Mouse (Mus musculus): ENCODE measurements around the gene Plet1.

DNA sequence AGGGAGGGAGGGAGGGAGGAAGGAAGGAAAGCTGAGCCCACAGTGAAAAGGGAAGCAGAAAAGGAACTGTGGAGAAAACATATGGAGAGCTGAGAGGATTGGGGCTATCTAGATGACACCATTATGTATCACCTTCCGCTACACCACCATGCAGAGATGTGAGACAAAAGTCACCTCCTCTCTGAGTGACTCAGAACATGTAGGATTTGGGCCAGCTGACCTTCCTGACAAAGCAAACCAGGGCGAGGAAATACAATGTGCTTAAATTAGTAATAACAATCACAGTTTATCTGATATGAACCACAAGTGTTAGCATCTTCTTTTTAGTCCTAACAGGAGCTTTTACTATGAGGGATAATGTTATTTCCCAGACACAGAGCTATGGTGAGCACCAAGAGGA lies 3.2 kb downstream of the Plet1 start:
- TF ChIP-seq CTCF (IDR thresholded peaks at IDR 0.05; ENCODE audit: borderline replicate concordance, control insufficient read depth, extremely low read depth, insufficient read depth, low read length, poor library complexity) = no peak
- TF ChIP-seq POLR2A (IDR thresholded peaks at IDR 0.05; ENCODE audit: control insufficient read depth, extremely low read depth, insufficient read depth, low read length, poor library complexity) = no peak

Measured in thymus, adult 2 months (tissue).